Mouse (Mus musculus): Measurements from ENCODE around the gene Jak2.

DNA sequence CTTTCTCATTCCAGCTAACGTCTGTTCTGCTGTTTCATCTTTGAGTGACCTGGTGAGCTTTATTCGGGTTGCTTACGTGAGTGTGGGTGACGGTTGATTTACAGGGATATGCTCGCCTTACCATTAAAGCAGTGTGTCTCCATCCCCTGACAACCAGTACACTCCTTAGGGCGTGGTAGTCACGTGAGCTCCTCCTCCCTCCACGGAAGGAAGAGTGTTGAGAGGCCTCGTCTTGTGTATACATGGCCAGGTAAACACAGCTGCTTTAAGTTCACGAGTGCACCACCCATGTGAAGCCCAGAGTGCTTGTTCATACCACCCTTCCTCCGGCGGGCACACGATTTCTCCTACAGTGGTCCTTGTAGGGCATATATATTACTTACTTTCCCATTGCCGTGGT, 39.9 kb downstream of the Jak2 start:
- TF ChIP-seq GATA2 (IDR thresholded peaks at IDR 0.05; ENCODE audit: borderline replicate concordance, low read depth, low read length) (no peak), CTCF (IDR thresholded peaks at IDR 0.05; ENCODE audit: low read depth, low read length) (no peak), POLR2AphosphoS5 (IDR thresholded peaks at IDR 0.05; ENCODE audit: insufficient replicate concordance, low read depth, low read length) (no peak), GATA1 (IDR thresholded peaks at IDR 0.05; ENCODE audit: borderline replicate concordance, low read length) (no peak)

Data from G1E (cell line).